12 mouse cellular contexts compared by ENCODE assay signal in the genomic region with DNA sequence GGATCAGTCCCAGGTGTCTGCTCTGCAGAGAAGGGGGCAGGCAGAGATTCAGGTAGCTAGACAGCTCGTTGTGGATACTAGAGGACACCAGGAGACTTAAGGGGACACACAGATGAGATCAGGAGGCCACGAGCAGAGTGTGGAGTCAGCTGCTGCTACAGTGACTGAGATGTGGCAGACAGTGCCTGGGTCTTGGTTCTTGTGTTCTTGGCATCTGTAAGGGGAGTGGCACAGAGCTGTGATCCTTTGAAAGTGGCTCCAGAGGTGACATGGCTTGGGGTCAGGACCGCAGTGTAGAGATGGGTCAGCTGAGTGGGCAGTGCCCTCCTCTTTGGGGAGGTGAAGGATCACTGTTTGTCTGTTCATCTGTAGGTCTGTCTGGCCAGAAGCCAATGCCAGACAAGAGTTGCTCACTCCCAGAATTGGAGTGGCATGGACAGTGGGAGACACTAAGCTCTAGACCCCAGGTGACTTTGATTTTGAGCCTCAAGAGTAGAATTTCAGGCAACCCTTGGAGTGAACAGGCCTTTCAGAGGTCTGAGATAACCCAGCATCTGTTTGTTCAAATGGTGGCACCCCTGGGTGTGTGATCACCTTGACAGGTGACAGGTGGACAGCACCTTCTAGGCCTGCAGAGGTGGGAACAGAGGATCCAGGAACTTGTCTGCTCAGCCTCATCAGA. TPM values are rescaled to one million over a fixed set of nuclear protein-coding genes. Genes with fewer than 3 reads are reported as not detected.
A peak's percentile ranks its signal among the peaks of the same experiment; 100 is the strongest.
DNase-seq lines count a peak whose midpoint lies in the region; ATAC-seq and TF ChIP-seq lines count a peak whose summit lies in the region.
"Had no signal": no experiment of that assay in that cellular context is flagged by ENCODE, and none has a peak within 500 bp of the region (broad histone marks: within the 10 kb centered on the region; RNA-seq: fewer than 3 reads in every experiment).

No protein-coding gene starts in this region.

- peaks cover 63% of the 10 kb centered on the region for H3K4me1 ChIP-seq in forebrain, embryonic 10.5 days
- H3K4me1 ChIP-seq in forebrain, embryonic 11.5 days (replicated peaks; ENCODE audit: control insufficient read depth, insufficient read depth, low read length), result peaks cover 14% of the 10 kb centered on the region; the same call in 1 of the 2 replicates
- peaks cover 28% of the 10 kb centered on the region for H3K4me1 ChIP-seq in forebrain, postnatal 0 days (ENCODE audit: insufficient read depth)
- H3K4me1 ChIP-seq in midbrain, embryonic 10.5 days, result peaks cover 66% of the 10 kb centered on the region

- no peak overlapping the region for H3K9ac ChIP-seq in forebrain, embryonic 11.5 days (ENCODE audit: low read length)
- H3K9ac ChIP-seq in forebrain, postnatal 0 days, result peak overlapping the region; percentile 98; the same call in 1 of the 2 replicates

- H3K4me3 ChIP-seq in forebrain, embryonic 10.5 days, result peak overlapping the region; percentile 91; the same call in 1 of the 2 replicates
- no peak overlapping the region for H3K4me3 ChIP-seq in forebrain, embryonic 11.5 days (ENCODE audit: low read depth, low read length)
- no peak overlapping the region for H3K4me3 ChIP-seq in forebrain, postnatal 0 days (ENCODE audit: low read depth, low read length)
- peak overlapping the region; percentile 93; the same call in 1 of the 2 replicates for H3K4me3 ChIP-seq in midbrain, embryonic 10.5 days

- ATAC-seq in forebrain, embryonic 11.5 days (replicated peaks; ENCODE audit: low FRiP score), result no peak
- no peak for ATAC-seq in forebrain, postnatal 0 days
- ATAC-seq in megakaryocyte, adult 5-6 weeks (ENCODE audit: poor library complexity, severe bottlenecking), result no peak

- whole genome bisulfite sequencing in forebrain, embryonic 10.5 days, result 93% methylated on average over 3 of the region's 3 CpGs
- 81% methylated on average over 3 of the region's 3 CpGs for WGBS in forebrain, embryonic 11.5 days
- WGBS in forebrain, postnatal 0 days, result 82% methylated on average over 3 of the region's 3 CpGs
- WGBS in midbrain, embryonic 10.5 days, result 88% methylated on average over 3 of the region's 3 CpGs

- no peak overlapping the region for H3K27ac ChIP-seq in forebrain, embryonic 10.5 days
- H3K27ac ChIP-seq in forebrain, embryonic 11.5 days (ENCODE audit: low read depth, low read length), result no peak overlapping the region
- H3K27ac ChIP-seq in forebrain, postnatal 0 days (ENCODE audit: low read depth, low read length), result no peak overlapping the region
- H3K27ac ChIP-seq in midbrain, embryonic 10.5 days (replicated peaks), result peak overlapping the region; percentile 42; the same call in 1 of the 2 replicates
- H3K27ac ChIP-seq: kidney, postnatal 0 days had no signal

- no peak for DNase-seq in forebrain, embryonic 10.5 days (ENCODE audit: extremely low spot score, low spot score)
- no peak for DNase-seq in forebrain, embryonic 11.5 days (ENCODE audit: low spot score)
- peak; percentile 24 for DNase-seq in cerebellum, postnatal 14 days
- DNase-seq in forebrain, postnatal 0 days, result no peak
- DNase-seq in midbrain, embryonic 10.5 days (ENCODE audit: low spot score), result no peak
- DNase-seq in ovary, postnatal 14 days (ENCODE audit: low spot score), result no peak
- DNase-seq in frontal cortex, postnatal 10 days (ENCODE audit: low spot score in 2 of 2), result no peak
- DNase-seq: adrenal gland, postnatal 36 days; B cell, adult 2 months; gastrocnemius, postnatal 36 days had no signal

- no peaks in the 10 kb centered on the region for H3K9me3 ChIP-seq in forebrain, embryonic 10.5 days
- H3K9me3 ChIP-seq in forebrain, embryonic 11.5 days (ENCODE audit: control insufficient read depth, low read length), result no peaks in the 10 kb centered on the region
- no peaks in the 10 kb centered on the region for H3K9me3 ChIP-seq in forebrain, postnatal 0 days (ENCODE audit: low read length)
- H3K9me3 ChIP-seq in midbrain, embryonic 10.5 days (replicated peaks), result no peaks in the 10 kb centered on the region

- TF ChIP-seq CTCF in forebrain, postnatal 0 days (IDR thresholded peaks at IDR 0.05; ENCODE audit: low read depth), result no peak

- H3K27me3 ChIP-seq in forebrain, embryonic 10.5 days (ENCODE audit: poor library complexity, severe bottlenecking), result no peaks in the 10 kb centered on the region
- no peaks in the 10 kb centered on the region for H3K27me3 ChIP-seq in forebrain, embryonic 11.5 days (ENCODE audit: control insufficient read depth, insufficient read depth, low read length)
- no peaks in the 10 kb centered on the region for H3K27me3 ChIP-seq in forebrain, postnatal 0 days (ENCODE audit: insufficient read depth, low read length)
- H3K27me3 ChIP-seq in midbrain, embryonic 10.5 days (ENCODE audit: low read depth, poor library complexity, severe bottlenecking), result no peaks in the 10 kb centered on the region

- H3K36me3 ChIP-seq in forebrain, embryonic 10.5 days (replicated peaks), result peaks cover 63% of the 10 kb centered on the region
- H3K36me3 ChIP-seq in forebrain, embryonic 11.5 days (ENCODE audit: control insufficient read depth, insufficient read depth, low read length), result 0 out of 2 replicates have a peak, but pooled peaks cover under 1% of the 10 kb centered on the region
- peaks cover 11% of the 10 kb centered on the region for H3K36me3 ChIP-seq in forebrain, postnatal 0 days (ENCODE audit: insufficient read depth)
- H3K36me3 ChIP-seq in midbrain, embryonic 10.5 days, result peaks cover 51% of the 10 kb centered on the region

- no peak overlapping the region for H3K4me2 ChIP-seq in forebrain, embryonic 11.5 days (ENCODE audit: low read depth, low read length, severe bottlenecking)
- peak overlapping the region; percentile 83 for H3K4me2 ChIP-seq in forebrain, postnatal 0 days (ENCODE audit: low read depth)

RNA-seq across cellular contexts. Expression of gene Gpsm1, which starts 2.8 kb away (rescaled TPM):
- 77.9 and 78.0 TPM in 2 replicates for polyA plus RNA-seq in forebrain, embryonic 10.5 days (2016; fragmentation: Nextera tagmentation; extraction: Ambion mirVana)
- polyA plus RNA-seq in forebrain, embryonic 11.5 days (2014; fragmentation: Nextera tagmentation; extraction: Ambion mirVana), result 61.1 and 63.3 TPM in 2 replicates
- 242 and 257 TPM in 2 replicates for total RNA-seq in forebrain, postnatal 0 days (2014; rRNA removed)
- 140 and 149 TPM in 2 replicates for polyA plus RNA-seq in forebrain, postnatal 0 days (2015; fragmentation: Nextera tagmentation; extraction: Ambion mirVana)
- polyA plus RNA-seq in midbrain, embryonic 10.5 days (2016; fragmentation: Nextera tagmentation; extraction: Ambion mirVana), result 87.6 and 103 TPM in 2 replicates
- total RNA-seq in megakaryocyte, adult 5-6 weeks (2015), result 1.9 and 2.4 TPM in 2 replicates
- 2.2 and 4.0 TPM in 2 replicates for total RNA-seq in megakaryocyte, adult 5-6 weeks (2017)

RNA-seq across cellular contexts. Expression of gene Ccdc187, which starts 23.8 kb away (rescaled TPM):
- polyA plus RNA-seq in forebrain, embryonic 10.5 days (2016; fragmentation: Nextera tagmentation; extraction: Ambion mirVana), result 0.05 and 0.07 TPM in 2 replicates
- polyA plus RNA-seq in forebrain, embryonic 11.5 days (2014; fragmentation: Nextera tagmentation; extraction: Ambion mirVana), result 0.05 and 0.19 TPM in 2 replicates
- total RNA-seq in forebrain, postnatal 0 days (2014; rRNA removed), result 1.5 and 2.0 TPM in 2 replicates
- 0.13 TPM in 2 replicates for polyA plus RNA-seq in forebrain, postnatal 0 days (2015; fragmentation: Nextera tagmentation; extraction: Ambion mirVana)
- 0.02 and 0.07 TPM in 2 replicates for polyA plus RNA-seq in midbrain, embryonic 10.5 days (2016; fragmentation: Nextera tagmentation; extraction: Ambion mirVana)
- total RNA-seq in megakaryocyte, adult 5-6 weeks (2015), result not detected in 2 replicates
- total RNA-seq in megakaryocyte, adult 5-6 weeks (2017), result not detected in 2 replicates
- polyA plus RNA-seq: kidney, postnatal 0 days had no signal

RNA-seq across cellular contexts. Expression of gene Dnlz, which starts 33.8 kb away (rescaled TPM):
- 33.8 and 37.2 TPM in 2 replicates for polyA plus RNA-seq in forebrain, embryonic 10.5 days (2016; fragmentation: Nextera tagmentation; extraction: Ambion mirVana)
- polyA plus RNA-seq in forebrain, embryonic 11.5 days (2014; fragmentation: Nextera tagmentation; extraction: Ambion mirVana), result 38.2 and 40.2 TPM in 2 replicates
- 32.2 and 39.8 TPM in 2 replicates for total RNA-seq in forebrain, postnatal 0 days (2014; rRNA removed)
- polyA plus RNA-seq in forebrain, postnatal 0 days (2015; fragmentation: Nextera tagmentation; extraction: Ambion mirVana), result 28.8 and 33.2 TPM in 2 replicates
- polyA plus RNA-seq in midbrain, embryonic 10.5 days (2016; fragmentation: Nextera tagmentation; extraction: Ambion mirVana), result 35.1 and 39.2 TPM in 2 replicates
- 4.4 and 5.8 TPM in 2 replicates for total RNA-seq in megakaryocyte, adult 5-6 weeks (2015)
- total RNA-seq in megakaryocyte, adult 5-6 weeks (2017), result 5.1 TPM in 2 replicates

RNA-seq across cellular contexts. Expression of gene Card9, which starts 42.6 kb away (rescaled TPM):
- polyA plus RNA-seq in forebrain, embryonic 10.5 days (2016; fragmentation: Nextera tagmentation; extraction: Ambion mirVana), result 1.00 and 1.2 TPM in 2 replicates
- 0.96 and 1.8 TPM in 2 replicates for polyA plus RNA-seq in forebrain, embryonic 11.5 days (2014; fragmentation: Nextera tagmentation; extraction: Ambion mirVana)
- 4.0 and 4.1 TPM in 2 replicates for total RNA-seq in forebrain, postnatal 0 days (2014; rRNA removed)
- polyA plus RNA-seq in forebrain, postnatal 0 days (2015; fragmentation: Nextera tagmentation; extraction: Ambion mirVana), result 0.84 and 1.8 TPM in 2 replicates
- 0.77 and 1.9 TPM in 2 replicates for polyA plus RNA-seq in midbrain, embryonic 10.5 days (2016; fragmentation: Nextera tagmentation; extraction: Ambion mirVana)
- 42.6 and 45.3 TPM in 2 replicates for total RNA-seq in megakaryocyte, adult 5-6 weeks (2015)
- total RNA-seq in megakaryocyte, adult 5-6 weeks (2017), result 141 and 169 TPM in 2 replicates

Comparison
In these comparisons a context has a peak if more than half of its experiments do, and no peak if none do; other contexts are left out.
1. H3K4me3 ChIP-seq: peak in forebrain, embryonic 10.5 days (single experiment) and midbrain, embryonic 10.5 days (single experiment); none in forebrain, embryonic 11.5 days (single experiment) and forebrain, postnatal 0 days (single experiment).
2. DNase-seq: peak in cerebellum, postnatal 14 days (2 of 2); none in forebrain, embryonic 10.5 days (single experiment), forebrain, embryonic 11.5 days (single experiment), forebrain, postnatal 0 days (single experiment), midbrain, embryonic 10.5 days (single experiment), ovary, postnatal 14 days (single experiment) and frontal cortex, postnatal 10 days (0 of 2).